Mouse (Mus musculus) E14TG2a.4 (cell line): ENCODE data around the gene Ppdpf.

Source experiments
- CTCF ChIP-seq: conservative IDR thresholded peaks from 2 replicates; pipeline ENCODE4 v1.5.1; 2014; ENCODE audit warnings: low read length
- NANOG ChIP-seq: IDR thresholded peaks from 2 replicates; pipeline ENCODE4 v1.6.1; 2014; ENCODE audit warnings: borderline replicate concordance, low read length, mixed read lengths
- POU5F1 ChIP-seq: IDR thresholded peaks from 2 replicates; pipeline ENCODE4 v1.6.1; 2014; ENCODE audit warnings: low read length, borderline replicate concordance

DNA sequence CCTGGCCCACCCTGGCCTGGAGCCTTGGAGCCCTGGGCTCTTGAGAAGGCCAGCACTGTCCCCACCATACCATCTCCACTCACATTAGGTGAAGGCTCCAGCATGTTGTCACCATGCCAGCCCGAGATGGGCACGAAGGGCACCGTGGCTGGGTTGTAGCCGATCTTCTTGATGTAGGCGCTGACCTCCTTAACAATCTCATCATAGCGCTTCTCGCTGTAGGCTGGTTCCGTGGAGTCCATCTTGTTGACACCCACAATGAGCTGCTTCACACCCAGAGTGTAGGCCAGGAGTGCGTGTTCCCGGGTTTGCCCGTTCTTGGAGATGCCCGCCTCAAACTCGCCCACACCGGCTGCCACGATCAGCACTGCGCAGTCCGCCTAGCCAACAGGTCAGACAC, 34.3 kb upstream of the Ppdpf start:
- TF ChIP-seq CTCF (no peak), NANOG (no peak), POU5F1 (no peak)
